Mouse (Mus musculus): ENCODE measurements at regions not wholly inside any gene's neighbourhood (a gene's known extent, or its start where the extent isn't known, plus 50 kb on each side); places are given as distances from the start of the nearest gene placed in this dataset.
A peak's percentile ranks its signal among the peaks of the same experiment; 100 is the strongest.

- DNase-seq: no peak
Observed at GRCm38 (mm10) chr5:111601711-111602521, 131.8 kb upstream of the Gm26897 start.

- DNase-seq: no peak
Observed at GRCm38 (mm10) chr5:111613687-111614086, 120.0 kb upstream of the Gm26897 start.

- peak; percentile 4 to 52 for DNase-seq
Observed at GRCm38 (mm10) chr5:111619974-111620373, 113.8 kb upstream of the Gm26897 start.

DNA sequence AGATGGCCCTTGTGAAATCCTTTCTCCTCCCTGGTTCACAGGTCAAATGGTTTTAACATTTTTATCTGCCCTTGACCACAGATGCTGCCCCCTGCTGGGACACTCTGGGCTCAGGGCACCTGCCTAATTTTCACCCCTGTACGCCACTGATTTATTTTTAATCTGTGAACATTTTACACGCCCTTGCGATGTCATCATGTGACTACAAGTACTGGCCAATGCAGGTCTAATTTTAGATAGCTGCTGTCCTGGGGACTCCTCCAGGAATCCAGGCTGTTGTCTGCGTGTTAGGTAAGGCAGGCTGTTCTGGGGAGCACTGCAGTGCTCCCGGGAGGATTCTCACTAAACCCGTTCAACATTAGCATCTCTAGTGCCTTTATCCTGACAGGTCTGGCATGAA lies 113.1 kb upstream of the Gm26897 start:
- peak in 1 of 2 experiments; percentile 3 for DNase-seq

DNA sequence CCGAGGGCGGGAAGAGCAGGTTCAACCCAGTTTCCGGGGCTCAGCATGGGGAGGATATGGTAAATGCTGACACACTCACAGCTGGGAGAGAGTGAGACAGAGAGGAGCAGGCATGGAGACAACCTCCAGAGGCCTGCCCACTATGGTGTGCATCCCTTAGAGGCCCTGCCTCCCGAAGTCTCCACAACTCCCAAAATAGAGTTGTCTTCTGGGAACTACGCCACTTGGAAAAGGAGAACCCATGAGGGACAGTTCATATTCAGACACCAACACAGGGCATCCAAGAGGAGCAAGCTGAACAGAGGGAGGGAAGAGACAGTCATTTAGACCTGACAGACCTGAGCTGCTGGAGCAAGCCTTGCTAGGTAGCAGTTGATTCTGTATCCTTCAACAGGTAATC lies 111.2 kb upstream of the Gm26897 start:
- DNase-seq: no peak

DNA sequence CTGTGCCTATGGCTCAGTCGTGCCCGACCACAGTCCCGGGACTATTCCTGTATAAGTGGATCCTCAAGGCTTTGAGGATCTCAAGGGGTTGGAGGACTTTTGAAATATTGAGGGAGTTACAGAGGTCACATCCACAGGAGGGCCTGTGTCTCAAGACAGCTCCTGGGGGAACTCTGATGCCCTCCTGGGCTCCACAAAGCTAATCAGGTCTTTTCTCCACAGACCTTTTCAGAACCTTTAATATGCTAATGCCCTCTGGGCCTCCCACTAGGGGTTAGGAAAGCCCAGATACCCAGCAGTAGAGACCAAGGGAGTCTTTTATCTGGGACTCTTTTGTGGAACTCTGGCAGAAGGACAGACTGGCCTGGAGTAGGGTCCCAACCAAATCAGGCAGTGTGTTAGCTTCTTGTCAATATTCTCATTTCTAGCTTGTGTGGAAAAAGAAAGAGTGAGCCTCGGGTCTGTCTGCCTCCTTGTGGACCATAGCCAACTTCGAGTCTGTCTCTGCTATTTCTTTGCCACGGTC lies 107.4 kb upstream of the Gm26897 start:
- DNase-seq: no peak

GRCm38 (mm10) chr5:111630313-111630844 lies 103.3 kb upstream of the Gm26897 start:
- no peak for DNase-seq

DNA sequence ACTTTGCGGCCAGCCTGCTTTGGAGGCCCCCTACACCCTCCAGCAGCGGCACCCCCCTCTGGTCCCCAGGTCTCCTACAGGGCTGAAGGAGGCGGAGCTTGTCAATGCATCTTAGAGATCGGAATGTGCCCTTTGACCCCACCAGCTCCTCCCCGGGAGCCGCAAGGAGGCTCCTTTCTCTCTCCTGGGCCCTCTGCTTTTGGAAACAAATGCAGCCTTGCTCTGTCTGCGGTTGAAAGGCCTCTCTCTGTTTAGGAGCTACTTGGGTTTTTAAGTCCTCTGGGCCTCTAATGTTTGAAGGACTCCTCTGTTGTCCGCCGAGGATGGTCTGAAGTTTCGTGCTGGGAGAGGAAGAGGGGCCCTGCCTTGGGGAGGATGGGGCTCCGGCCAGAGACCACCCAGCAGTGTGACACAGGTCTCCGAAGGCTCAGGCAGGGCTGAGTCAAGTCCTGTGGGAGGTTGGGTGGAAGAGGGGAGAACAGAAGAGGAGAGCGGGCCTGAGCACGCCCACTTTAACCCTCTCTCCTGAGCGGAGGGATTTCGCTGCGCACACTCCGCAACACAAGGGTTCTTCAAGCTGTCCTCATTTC lies 102.1 kb upstream of the Gm26897 start:
- peak; percentile 47 to 49 for DNase-seq

DNA sequence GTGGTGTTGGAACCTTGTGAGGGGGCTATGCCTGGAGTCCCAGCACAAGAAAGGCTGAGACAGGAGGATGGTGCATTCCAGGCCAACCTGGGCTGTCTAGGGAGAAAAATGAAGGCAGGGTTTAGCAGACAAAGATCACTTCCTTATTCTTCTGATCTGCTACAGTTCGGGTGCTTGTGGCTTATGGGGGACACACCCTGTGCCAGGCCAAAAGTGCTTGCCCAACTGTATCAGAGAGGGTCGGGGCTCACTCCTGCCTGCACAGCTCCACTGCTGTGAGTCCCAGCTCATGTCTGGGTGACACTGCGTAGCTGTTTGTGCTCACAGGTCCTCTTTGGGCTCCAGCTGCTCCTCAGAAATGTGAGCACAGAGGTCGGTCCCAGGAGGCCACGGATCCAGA lies 98.6 kb upstream of the Gm26897 start:
- no peak for DNase-seq

DNA sequence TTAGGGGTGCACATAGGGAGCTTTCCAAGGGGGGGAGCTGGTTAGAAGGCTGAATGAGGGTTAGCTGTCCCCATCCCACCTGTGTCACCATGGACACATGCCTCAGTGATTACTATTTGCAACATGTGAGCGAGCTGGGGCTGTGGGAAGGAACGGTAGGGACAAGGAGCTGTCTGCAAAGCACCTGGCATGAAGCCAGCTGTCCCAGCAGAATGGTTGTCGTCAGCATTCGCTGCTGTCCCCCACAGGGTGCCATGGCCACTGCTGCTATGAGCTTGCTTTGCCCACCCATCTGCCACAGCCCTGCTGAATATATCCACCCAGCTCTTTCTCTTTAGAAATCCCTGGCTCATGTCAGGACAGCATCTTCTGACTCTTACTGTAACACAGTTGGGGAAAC lies 96.8 kb upstream of the Gm26897 start:
- no peak for DNase-seq

GRCm38 (mm10) chr5:111638306-111638705 lies 95.4 kb upstream of the Gm26897 start:
- no peak for DNase-seq

DNA sequence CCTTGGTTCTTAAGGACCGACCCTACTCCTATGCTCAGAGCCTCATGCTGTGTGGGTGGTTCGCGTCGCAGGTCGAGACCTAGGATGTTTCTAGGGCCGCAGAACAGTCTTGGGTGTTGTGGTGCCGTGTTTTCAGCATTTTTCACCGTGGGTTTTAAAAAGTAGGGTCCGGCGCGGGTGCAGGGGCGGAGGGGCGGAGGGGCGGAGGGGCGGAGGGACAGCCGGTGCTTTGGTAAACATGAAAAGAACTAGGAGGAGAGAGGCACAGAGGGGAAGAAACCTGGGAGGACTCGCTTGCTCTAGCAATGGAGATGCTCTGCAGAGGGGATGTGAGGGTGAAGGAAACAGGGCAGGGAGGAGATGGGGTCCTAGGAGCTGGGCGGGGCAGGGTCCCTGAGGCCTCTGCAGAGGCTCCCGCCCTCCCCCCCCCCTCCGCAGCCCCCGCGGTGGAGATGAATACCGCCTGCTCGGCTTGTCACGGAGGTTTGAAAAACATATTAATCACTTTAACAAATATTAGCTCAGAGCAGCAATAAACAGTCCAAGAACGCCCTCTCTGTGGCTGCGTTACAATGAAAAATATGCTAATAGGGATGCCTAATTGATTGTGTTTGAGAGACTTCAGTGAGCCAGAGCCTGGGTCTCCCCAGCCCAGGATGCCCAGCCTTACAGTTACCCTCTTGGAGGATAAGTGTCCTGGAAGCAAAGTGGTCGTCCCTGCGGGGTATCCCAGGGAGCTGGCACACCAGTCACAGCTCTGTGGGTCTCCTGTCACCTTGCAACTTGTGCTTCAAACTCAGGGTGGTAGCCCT lies 94.0 kb upstream of the Gm26897 start:
- no peak for DNase-seq

- DNase-seq: peak; percentile 13 to 48
Observed at GRCm38 (mm10) chr5:111640976-111641375, 92.7 kb upstream of the Gm26897 start.

DNA sequence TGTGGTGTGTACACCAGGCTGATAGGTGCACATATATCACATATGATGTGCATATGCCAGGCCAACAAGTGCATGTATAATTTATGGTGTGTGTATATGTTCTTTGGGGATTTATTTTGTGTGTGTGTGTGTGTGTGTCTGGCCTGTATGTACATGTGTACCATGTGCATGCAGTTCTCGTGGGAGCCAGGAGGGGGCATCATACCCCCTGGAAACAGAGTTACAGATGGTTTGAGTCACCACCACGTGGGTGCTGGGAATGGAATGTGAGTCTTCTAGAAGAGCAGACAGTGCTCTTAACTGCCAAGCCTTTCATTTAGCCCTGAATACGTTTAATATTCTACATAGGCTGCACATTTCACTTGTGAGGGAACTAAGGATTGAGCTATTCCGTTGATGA lies 92.0 kb upstream of the Gm26897 start:
- DNase-seq: no peak

GRCm38 (mm10) chr5:111644142-111644541 lies 89.6 kb upstream of the Gm26897 start:
- no peak for DNase-seq

- DNase-seq: no peak
Observed at GRCm38 (mm10) chr5:111644788-111645187, 88.9 kb upstream of the Gm26897 start.

GRCm38 (mm10) chr5:111647686-111648200 lies 86.0 kb upstream of the Gm26897 start:
- DNase-seq: no peak

DNA sequence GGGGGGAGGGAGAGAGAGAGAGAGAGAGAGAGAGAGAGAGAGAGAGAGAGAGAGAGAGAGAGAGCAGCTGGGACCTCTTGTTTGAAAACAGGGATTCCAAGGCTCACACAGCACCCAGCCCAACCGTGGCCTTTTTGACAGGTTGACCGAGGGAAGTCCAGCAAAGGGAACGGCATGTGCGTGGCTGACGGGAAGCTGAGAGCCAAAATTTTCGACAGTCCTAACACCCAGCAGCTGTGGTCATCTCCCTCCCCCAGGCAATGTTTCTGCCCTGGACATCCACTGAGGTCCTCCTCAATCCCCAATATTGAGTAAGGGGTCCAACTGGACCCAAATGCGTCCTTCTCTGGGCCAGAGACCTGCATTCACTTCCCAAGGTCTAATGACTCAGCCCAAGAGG lies 85.2 kb upstream of the Gm26897 start:
- DNase-seq: peak; percentile 8 to 69

GRCm38 (mm10) chr5:111649012-111649411 lies 84.7 kb upstream of the Gm26897 start:
- peak; percentile 67 to 77 for DNase-seq

GRCm38 (mm10) chr5:111652472-111652871 lies 81.3 kb upstream of the Gm26897 start:
- DNase-seq: no peak

GRCm38 (mm10) chr5:111656436-111656835 lies 77.3 kb upstream of the Gm26897 start:
- no peak for DNase-seq

GRCm38 (mm10) chr5:111657759-111658429 lies 75.8 kb upstream of the Gm26897 start:
- DNase-seq: peak in 1 of 2 experiments; percentile 69

Measured in kidney, postnatal 25 days (tissue).